ENCODE assay signal across 9 mouse cellular contexts in genomic region chr6:37046152-37046788, GRCm38 (mm10).
DNase-seq lines count a peak whose midpoint lies in the region; ATAC-seq and TF ChIP-seq lines count a peak whose summit lies in the region.
"Had no signal": no experiment of that assay in that cellular context is flagged by ENCODE, and none has a peak within 500 bp of the region (broad histone marks: within the 10 kb centered on the region; RNA-seq: fewer than 3 reads in every experiment).

No protein-coding gene starts in this region.

- DNase-seq in MEL (ENCODE audit: low read depth, low spot score), result peak; percentile 15
- peak; percentile 81 for DNase-seq in brain, adult 2 months (ENCODE audit: low read depth, low spot score)
- peak; percentile 33 for DNase-seq in fibroblast of lung, adult 2 months (ENCODE audit: low read depth)
- peak; percentile 77 for DNase-seq in heart, postnatal 4 days
- peak; percentile 74 for DNase-seq in layer of hippocampus, adult 11-12 months (ENCODE audit: low spot score)
- DNase-seq in lung, postnatal 0 days (ENCODE audit: low spot score), result peak; percentile 72
- DNase-seq in retina, adult 2 months (ENCODE audit: low read depth, low spot score), result peak; percentile 36

- H3K4me2 ChIP-seq in lung, postnatal 0 days (replicated peaks; ENCODE audit: low read depth, low read length), result no peak overlapping the region
- H3K4me2 ChIP-seq: heart, embryonic 13.5 days had no signal

- H3K4me1 ChIP-seq in MEL (ENCODE audit: control insufficient read depth in 1 of 2, insufficient read depth in 2 of 2, low read length in 2 of 2), result no peaks in the 10 kb centered on the region
- H3K4me1 ChIP-seq in lung, postnatal 0 days (ENCODE audit: insufficient read depth, low read depth, low read length), result no peaks in the 10 kb centered on the region

- no peaks in the 10 kb centered on the region for H3K27me3 ChIP-seq in MEL (ENCODE audit: control insufficient read depth in 1 of 2, insufficient read depth in 2 of 2, low read length in 2 of 2)
- H3K27me3 ChIP-seq in lung, postnatal 0 days (replicated peaks; ENCODE audit: insufficient read depth, low read length), result no peaks in the 10 kb centered on the region
- H3K27me3 ChIP-seq: heart, embryonic 13.5 days had no signal

- peak; percentile 42 to 49 (median 48) for TF ChIP-seq CTCF in MEL (IDR thresholded peaks at IDR 0.05 in 2 of 3, conservative IDR thresholded peaks at IDR 0.05 in 1 of 3; ENCODE audit: control insufficient read depth in 1 of 3, insufficient read depth in 1 of 3, low read depth in 2 of 3, low read length in 3 of 3, poor library complexity in 1 of 3, severe bottlenecking in 1 of 3)
- TF ChIP-seq CTCF in lung, postnatal 0 days (IDR thresholded peaks at IDR 0.05), result peak; percentile 91

- no peaks in the 10 kb centered on the region for H3K36me3 ChIP-seq in MEL (ENCODE audit: control insufficient read depth in 1 of 2, insufficient read depth in 2 of 2, low read length in 2 of 2)
- H3K36me3 ChIP-seq in lung, postnatal 0 days (ENCODE audit: insufficient read depth, low read length), result no peaks in the 10 kb centered on the region
- H3K36me3 ChIP-seq: heart, embryonic 13.5 days had no signal

- no peak for TF ChIP-seq POLR2A in MEL (IDR thresholded peaks at IDR 0.05; ENCODE audit: control insufficient read depth in 1 of 2, insufficient read depth in 1 of 2, low read depth in 1 of 2, low read length in 2 of 2, poor library complexity in 1 of 2)

- H3K4me3 ChIP-seq in MEL (ENCODE audit: control insufficient read depth in 1 of 2, insufficient read depth in 1 of 2, low read depth in 2 of 2, low read length in 2 of 2), result no peak overlapping the region
- no peak overlapping the region for H3K4me3 ChIP-seq in lung, postnatal 0 days (ENCODE audit: low read depth, low read length)
- H3K4me3 ChIP-seq: heart, embryonic 13.5 days had no signal

- WGBS in lung, postnatal 0 days, result 21% methylated on average over 4 of the region's 4 CpGs

- ATAC-seq in lung, postnatal 0 days, result no peak
- ATAC-seq in erythroid progenitor cell, adult 5-6 weeks (replicated peaks; ENCODE audit: low FRiP score, poor library complexity, severe bottlenecking), result no peak

- no peak overlapping the region for H3K27ac ChIP-seq in MEL (ENCODE audit: control insufficient read depth, low read depth, low read length)
- H3K27ac ChIP-seq in lung, postnatal 0 days (ENCODE audit: low read length), result no peak overlapping the region
- H3K27ac ChIP-seq: heart, embryonic 13.5 days had no signal

- TF ChIP-seq RAD21 in MEL (IDR thresholded peaks at IDR 0.05; ENCODE audit: low read depth, low read length), result peak; percentile 47

- no peaks in the 10 kb centered on the region for H3K79me2 ChIP-seq in MEL (ENCODE audit: control insufficient read depth, insufficient read depth, low read length, poor library complexity)

- no peak overlapping the region for H3K9ac ChIP-seq in MEL (ENCODE audit: control insufficient read depth, low read depth, low read length, poor library complexity, severe bottlenecking)
- no peak overlapping the region for H3K9ac ChIP-seq in lung, postnatal 0 days (replicated peaks; ENCODE audit: low read depth)
- H3K9ac ChIP-seq: heart, embryonic 13.5 days had no signal

- no peaks in the 10 kb centered on the region for H3K9me3 ChIP-seq in MEL (replicated peaks; ENCODE audit: insufficient read depth, low read length)
- H3K9me3 ChIP-seq in lung, postnatal 0 days (ENCODE audit: low read length), result no peaks in the 10 kb centered on the region
- H3K9me3 ChIP-seq: heart, embryonic 13.5 days had no signal

- TF ChIP-seq EP300 in MEL (IDR thresholded peaks at IDR 0.05; ENCODE audit: low read depth in 1 of 2, low read length in 2 of 2), result no peak
- no peak for TF ChIP-seq EP300 in lung, postnatal 0 days (IDR thresholded peaks at IDR 0.05)

TF ChIP-seq in MEL, 35 proteins besides CTCF, POLR2A, EP300 and RAD21:
- TF ChIP-seq GABPA (IDR thresholded peaks at IDR 0.05; ENCODE audit: low read depth, low read length), result no peak

Comparison
In these comparisons a context has a peak if more than half of its experiments do, and no peak if none do; other contexts are left out.
1. DNase-seq: peak in every context shown above with its lines; median percentile 81 in brain, adult 2 months; 77 in heart, postnatal 4 days; 74 in layer of hippocampus, adult 11-12 months; 72 in lung, postnatal 0 days; 36 in retina, adult 2 months; 33 in fibroblast of lung, adult 2 months; 15 in MEL.